Mouse (Mus musculus) granulocyte monocyte progenitor cell, adult 5-6 weeks (primary cell): ENCODE measurements at regions not wholly inside any gene's neighbourhood (a gene's known extent, or its start where the extent isn't known, plus 50 kb on each side); places are given as distances from the start of the nearest gene placed in this dataset.
A peak's percentile ranks its signal among the peaks of the same experiment; 100 is the strongest.

ENCODE experiments used
- ATAC-seq: replicated peaks from 2 replicates; pipeline ENCODE4 v1.8.0; 2016; ENCODE audit warnings: mild to moderate bottlenecking, moderate TSS enrichment, inconsistent platforms; ENCODE audit not compliant: poor library complexity, severe bottlenecking

- no peak for ATAC-seq
Measured at GRCm38 (mm10) chr17:29775836-29776235, 59.0 kb upstream of the Ccdc167 start.

GRCm38 (mm10) chr17:29773339-29773738 lies 56.5 kb upstream of the Ccdc167 start:
- peak; percentile 73 for ATAC-seq

- ATAC-seq: no peak
Measured at GRCm38 (mm10) chr17:29770914-29771313, 54.1 kb upstream of the Ccdc167 start.

- ATAC-seq: peak; percentile 41
Measured at GRCm38 (mm10) chr17:29769631-29770030, 52.8 kb upstream of the Ccdc167 start.

GRCm38 (mm10) chr17:29769143-29769542 lies 52.3 kb upstream of the Ccdc167 start:
- 0 out of 2 replicates have a peak, but pooled peaks have one; percentile 11 for ATAC-seq

GRCm38 (mm10) chr17:29768642-29769041 lies 51.8 kb upstream of the Ccdc167 start:
- no peak for ATAC-seq
